In the genomic region with DNA sequence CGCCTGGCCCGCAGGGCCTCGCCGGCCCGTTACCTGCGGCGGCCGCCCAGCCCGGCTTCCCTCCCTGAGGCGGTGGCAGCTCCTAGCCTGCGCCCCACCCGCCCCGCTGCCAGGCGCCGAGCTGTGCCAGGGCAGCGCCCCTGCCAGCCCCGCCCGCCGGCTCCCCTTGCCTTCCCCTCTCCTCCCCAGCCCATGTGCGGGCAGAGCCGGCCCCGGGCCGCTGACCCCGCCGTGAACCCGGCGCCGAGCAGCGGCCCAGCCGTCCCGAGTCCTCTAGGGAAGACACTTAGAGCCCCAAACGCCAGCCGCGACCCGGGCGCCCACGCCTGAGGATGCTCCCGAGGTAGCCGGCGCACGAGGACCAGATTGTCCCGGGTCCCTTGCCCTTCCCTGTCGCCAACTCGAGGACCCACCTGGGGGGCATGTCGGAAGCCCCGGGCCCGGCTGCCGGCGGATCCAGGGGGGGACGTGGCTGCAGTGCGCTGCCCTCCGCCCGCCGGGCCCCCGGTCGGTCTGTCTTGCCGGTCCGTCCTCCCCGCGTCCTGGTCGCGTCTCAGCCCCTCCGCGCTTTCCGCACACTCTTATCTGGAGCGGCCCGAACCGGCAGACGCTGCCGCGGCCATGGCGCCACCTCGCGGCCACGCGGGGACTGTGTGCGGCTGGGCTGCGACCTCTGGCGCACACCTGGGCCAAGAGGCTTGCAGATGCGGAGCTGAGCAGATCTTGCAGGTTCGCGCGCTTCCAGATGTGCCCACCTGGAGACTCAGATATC, we compare ENCODE assay signal across 8 mouse cellular contexts. TPM values are rescaled to one million over a fixed set of nuclear protein-coding genes. Genes with fewer than 3 reads are reported as not detected.
DNase-seq lines count a peak whose midpoint lies in the region; ATAC-seq and TF ChIP-seq lines count a peak whose summit lies in the region.

No protein-coding gene starts in this region.

- H3K4me1 ChIP-seq in heart, embryonic 10.5 days: peaks cover 89% of the 10 kb centered on the region
- peaks cover 93% of the 10 kb centered on the region for H3K4me1 ChIP-seq in liver, embryonic 13.5 days (replicated peaks)
- peaks cover 47% of the 10 kb centered on the region for H3K4me1 ChIP-seq in neural tube, embryonic 11.5 days (ENCODE audit: control insufficient read depth, insufficient read depth, low read length)
- H3K4me1 ChIP-seq in stomach, postnatal 0 days (replicated peaks; ENCODE audit: control insufficient read depth, insufficient read depth): peaks cover 3% of the 10 kb centered on the region; the same call in 1 of the 2 replicates

- no peak for TF ChIP-seq EP300 in stomach, postnatal 0 days (optimal IDR thresholded peaks at IDR 0.05)

- no peak; the same call in 1 of the 2 replicates for ATAC-seq in liver, embryonic 13.5 days (ENCODE audit: low read depth)
- no peak for ATAC-seq in neural tube, embryonic 11.5 days (ENCODE audit: insufficient read depth, low FRiP score, low TSS enrichment)
- ATAC-seq in stomach, postnatal 0 days (ENCODE audit: low FRiP score, low TSS enrichment): peak; percentile 39

- peaks cover 11% of the 10 kb centered on the region for H3K36me3 ChIP-seq in heart, embryonic 10.5 days
- 0 out of 2 replicates have a peak, but pooled peaks cover 4% of the 10 kb centered on the region for H3K36me3 ChIP-seq in liver, embryonic 13.5 days
- H3K36me3 ChIP-seq in neural tube, embryonic 11.5 days (ENCODE audit: control insufficient read depth, insufficient read depth, low read length): no peaks in the 10 kb centered on the region
- peaks cover 3% of the 10 kb centered on the region; the same call in 1 of the 2 replicates for H3K36me3 ChIP-seq in stomach, postnatal 0 days (ENCODE audit: control insufficient read depth, insufficient read depth, low read length)

- under 1% methylated on average over 83 of the region's 83 CpGs for WGBS in heart, embryonic 10.5 days
- WGBS in liver, embryonic 13.5 days (ENCODE audit: insufficient replicate concordance): under 1% methylated on average over 69 of the region's 83 CpGs
- WGBS in neural tube, embryonic 11.5 days: under 1% methylated on average over 61 of the region's 83 CpGs
- WGBS in stomach, postnatal 0 days: 1% methylated on average over 80 of the region's 83 CpGs

- peak overlapping the region; percentile 82 for H3K4me2 ChIP-seq in liver, embryonic 13.5 days
- H3K4me2 ChIP-seq in neural tube, embryonic 11.5 days (ENCODE audit: low read depth): peak overlapping the region; percentile 71
- peak overlapping the region; percentile 91 for H3K4me2 ChIP-seq in stomach, postnatal 0 days (replicated peaks; ENCODE audit: low read depth)

- TF ChIP-seq CTCF in stomach, postnatal 0 days (IDR thresholded peaks at IDR 0.05; ENCODE audit: low read depth): peak; percentile 94

- H3K9me3 ChIP-seq in heart, embryonic 10.5 days: no peaks in the 10 kb centered on the region
- no peaks in the 10 kb centered on the region for H3K9me3 ChIP-seq in liver, embryonic 13.5 days (replicated peaks)
- no peaks in the 10 kb centered on the region for H3K9me3 ChIP-seq in neural tube, embryonic 11.5 days (ENCODE audit: control insufficient read depth, low read length)
- H3K9me3 ChIP-seq in stomach, postnatal 0 days (ENCODE audit: control insufficient read depth, low read length): no peaks in the 10 kb centered on the region

- DNase-seq in 3T3-L1 (ENCODE audit: low read depth, low spot score): peak; percentile 81
- peak; percentile 84 to 89 for DNase-seq in adrenal gland, adult 18-20 months (ENCODE audit: low spot score in 2 of 2)
- DNase-seq in embryo, embryonic 9.5 days (ENCODE audit: extremely low spot score): peak; percentile 85
- peak; percentile 82 for DNase-seq in heart, embryonic 10.5 days (ENCODE audit: low spot score)
- peak; percentile 73 to 84 for DNase-seq in kidney, adult 8-10 months
- peak; percentile 68 for DNase-seq in liver, embryonic 13.5 days
- peak; percentile 88 for DNase-seq in neural tube, embryonic 11.5 days (ENCODE audit: low spot score)
- DNase-seq in stomach, postnatal 0 days (ENCODE audit: low spot score): peak; percentile 90

- H3K27me3 ChIP-seq in heart, embryonic 10.5 days (ENCODE audit: insufficient read depth, poor library complexity, severe bottlenecking): peaks cover 100% of the 10 kb centered on the region
- H3K27me3 ChIP-seq in liver, embryonic 13.5 days: peaks cover 100% of the 10 kb centered on the region
- H3K27me3 ChIP-seq in neural tube, embryonic 11.5 days (ENCODE audit: control insufficient read depth, insufficient read depth, low read length): peaks cover 94% of the 10 kb centered on the region
- no peaks in the 10 kb centered on the region; the same call in 1 of the 2 replicates for H3K27me3 ChIP-seq in stomach, postnatal 0 days (ENCODE audit: control insufficient read depth, insufficient read depth, low read length)

- H3K27ac ChIP-seq in heart, embryonic 10.5 days: peak overlapping the region; percentile 76
- no peak overlapping the region; the same call in 1 of the 2 replicates for H3K27ac ChIP-seq in liver, embryonic 13.5 days
- 0 out of 2 replicates have a peak overlapping the region, but pooled peaks have one; percentile 23 for H3K27ac ChIP-seq in neural tube, embryonic 11.5 days (ENCODE audit: low read depth, low read length)
- H3K27ac ChIP-seq in stomach, postnatal 0 days (replicated peaks): peak overlapping the region; percentile 91

- peak overlapping the region; percentile 72 for H3K4me3 ChIP-seq in heart, embryonic 10.5 days
- H3K4me3 ChIP-seq in liver, embryonic 13.5 days (replicated peaks): peak overlapping the region; percentile 70
- H3K4me3 ChIP-seq in neural tube, embryonic 11.5 days (ENCODE audit: low read depth, low read length): peak overlapping the region; percentile 54
- H3K4me3 ChIP-seq in stomach, postnatal 0 days (ENCODE audit: low read depth, low read length): peak overlapping the region; percentile 72

- H3K9ac ChIP-seq in liver, embryonic 13.5 days: peak overlapping the region; percentile 56
- H3K9ac ChIP-seq in neural tube, embryonic 11.5 days (ENCODE audit: low read length): peak overlapping the region; percentile 60
- peak overlapping the region; percentile 80 for H3K9ac ChIP-seq in stomach, postnatal 0 days (ENCODE audit: low read length)

RNA-seq across cellular contexts. Expression of gene Hic1, which starts 0.5 kb away (rescaled TPM):
- 10 to 100 TPM in 1 of 2 experiments, 1 to 10 TPM in 1; 5.4 to 13.1 TPM for total RNA-seq in adrenal gland, adult 18-20 months (2021)
- 1.9 and 2.1 TPM in 2 replicates for polyA plus RNA-seq in heart, embryonic 10.5 days (2016; fragmentation: Nextera tagmentation; extraction: Ambion mirVana)
- polyA plus RNA-seq in liver, embryonic 13.5 days (2015; fragmentation: Nextera tagmentation; extraction: Ambion mirVana): 1.2 and 1.5 TPM in 2 replicates
- 4.1 and 4.9 TPM in 2 replicates for polyA plus RNA-seq in neural tube, embryonic 11.5 days (2014; fragmentation: Nextera tagmentation; extraction: Ambion mirVana)
- 6.6 and 8.2 TPM in 2 replicates for polyA plus RNA-seq in stomach, postnatal 0 days (2015; fragmentation: Nextera tagmentation; extraction: Ambion mirVana)

RNA-seq across cellular contexts. Expression of gene Ovca2, which starts 9.9 kb away (rescaled TPM):
- 10 to 100 TPM; 15.9 to 19.8 TPM for total RNA-seq in adrenal gland, adult 18-20 months (2021)
- 24.0 and 29.0 TPM in 2 replicates for polyA plus RNA-seq in heart, embryonic 10.5 days (2016; fragmentation: Nextera tagmentation; extraction: Ambion mirVana)
- 13.3 and 13.4 TPM in 2 replicates for polyA plus RNA-seq in liver, embryonic 13.5 days (2015; fragmentation: Nextera tagmentation; extraction: Ambion mirVana)
- 32.6 and 37.4 TPM in 2 replicates for polyA plus RNA-seq in neural tube, embryonic 11.5 days (2014; fragmentation: Nextera tagmentation; extraction: Ambion mirVana)
- 19.3 and 20.2 TPM in 2 replicates for polyA plus RNA-seq in stomach, postnatal 0 days (2015; fragmentation: Nextera tagmentation; extraction: Ambion mirVana)

RNA-seq across cellular contexts. Expression of gene Dph1, which starts 22.3 kb away (rescaled TPM):
- 10 to 100 TPM; 23.4 to 34.5 TPM for total RNA-seq in adrenal gland, adult 18-20 months (2021)
- 26.8 and 28.0 TPM in 2 replicates for polyA plus RNA-seq in heart, embryonic 10.5 days (2016; fragmentation: Nextera tagmentation; extraction: Ambion mirVana)
- 13.8 and 15.8 TPM in 2 replicates for polyA plus RNA-seq in liver, embryonic 13.5 days (2015; fragmentation: Nextera tagmentation; extraction: Ambion mirVana)
- polyA plus RNA-seq in neural tube, embryonic 11.5 days (2014; fragmentation: Nextera tagmentation; extraction: Ambion mirVana): 19.8 and 21.1 TPM in 2 replicates
- 15.2 and 15.8 TPM in 2 replicates for polyA plus RNA-seq in stomach, postnatal 0 days (2015; fragmentation: Nextera tagmentation; extraction: Ambion mirVana)

RNA-seq across cellular contexts. Expression of gene Rtn4rl1, which starts 24.8 kb away (rescaled TPM):
- 10 to 100 TPM; 27.7 to 33.2 TPM for total RNA-seq in adrenal gland, adult 18-20 months (2021)
- 9.7 and 16.6 TPM in 2 replicates for polyA plus RNA-seq in heart, embryonic 10.5 days (2016; fragmentation: Nextera tagmentation; extraction: Ambion mirVana)
- 0.78 and 0.97 TPM in 2 replicates for polyA plus RNA-seq in liver, embryonic 13.5 days (2015; fragmentation: Nextera tagmentation; extraction: Ambion mirVana)
- 4.5 and 6.0 TPM in 2 replicates for polyA plus RNA-seq in neural tube, embryonic 11.5 days (2014; fragmentation: Nextera tagmentation; extraction: Ambion mirVana)
- polyA plus RNA-seq in stomach, postnatal 0 days (2015; fragmentation: Nextera tagmentation; extraction: Ambion mirVana): 2.1 and 2.9 TPM in 2 replicates
